ENCODE assay signal across 23 mouse cellular contexts in the genomic region with DNA sequence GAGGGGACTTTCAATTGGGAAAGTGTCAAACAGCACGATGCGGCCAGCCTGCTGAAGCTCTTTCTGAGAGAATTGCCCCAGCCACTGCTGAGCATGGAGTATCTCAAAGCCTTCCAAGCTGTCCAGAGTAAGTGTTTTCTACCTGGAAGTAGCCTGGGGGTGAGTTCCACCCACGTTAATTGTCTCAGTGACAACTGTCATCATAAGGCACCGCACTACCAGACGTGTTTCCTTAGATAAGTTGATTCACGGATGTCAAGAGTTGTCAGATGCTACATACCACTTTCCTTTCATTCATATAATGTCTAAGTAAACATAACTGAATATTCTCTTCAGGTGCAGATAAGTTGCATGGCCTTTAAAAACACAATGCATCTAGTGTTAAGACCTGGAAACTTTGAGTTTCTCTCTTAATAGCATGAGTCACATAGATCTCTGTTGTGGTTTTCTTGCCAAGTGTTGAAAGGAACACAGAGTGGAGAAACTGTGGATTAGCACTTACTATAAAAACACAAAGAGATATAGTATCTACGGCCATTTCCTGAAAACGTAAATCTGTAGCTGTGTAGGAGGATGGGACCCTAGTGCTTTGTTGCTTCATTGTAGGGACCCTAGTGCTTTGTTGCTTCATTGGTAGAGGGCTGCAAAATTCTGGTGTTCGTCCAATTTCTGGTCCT.
DNase-seq lines count a peak whose midpoint lies in the region; ATAC-seq and TF ChIP-seq lines count a peak whose summit lies in the region.
"Had no signal": no experiment of that assay in that cellular context is flagged by ENCODE, and none has a peak within 500 bp of the region (broad histone marks: within the 10 kb centered on the region; RNA-seq: fewer than 3 reads in every experiment).

No protein-coding gene starts in this region.

- no peak for TF ChIP-seq CTCF in heart, postnatal 0 days (IDR thresholded peaks at IDR 0.05; ENCODE audit: low read depth)

- ATAC-seq in heart, embryonic 11.5 days (replicated peaks; ENCODE audit: insufficient number of reproducible peaks, low FRiP score, low TSS enrichment) = no peak; the same call in 1 of the 2 replicates
- ATAC-seq in heart, postnatal 0 days (ENCODE audit: insufficient read depth, low read depth) = peak; percentile 64; the same call in 1 of the 2 replicates
- no peak for ATAC-seq in forebrain, embryonic 13.5 days
- no peak for ATAC-seq in hindbrain, embryonic 16.5 days
- ATAC-seq: midbrain, embryonic 15.5 days; Patski had no signal

- no peak overlapping the region for H3K4me3 ChIP-seq in heart, embryonic 11.5 days (ENCODE audit: low read depth, low read length)
- H3K4me3 ChIP-seq in heart, postnatal 0 days (ENCODE audit: low read depth, low read length) = no peak overlapping the region
- H3K4me3 ChIP-seq in myocyte = no peak overlapping the region
- no peak overlapping the region for H3K4me3 ChIP-seq in forebrain, embryonic 13.5 days
- no peak overlapping the region for H3K4me3 ChIP-seq in hindbrain, embryonic 16.5 days (ENCODE audit: low read length)
- H3K4me3 ChIP-seq: forebrain, embryonic 12.5 days; midbrain, embryonic 15.5 days had no signal

- DNase-seq in heart, adult 11 months = no peak
- DNase-seq in heart, postnatal 0 days (ENCODE audit: low spot score) = peak; percentile 58
- no peak for DNase-seq in heart, postnatal 36 days
- DNase-seq in NIH3T3 (ENCODE audit: low read depth) = peak; percentile 57
- DNase-seq: adrenal gland, adult 2 months; B cell, adult 2 months; cerebellum, adult 11 months; cerebellum, postnatal 10 days; gastrocnemius, postnatal 10 days; heart, adult 18-20 months; kidney, adult 2 months; layer of hippocampus, adult 9-11 months; liver; lung, postnatal 4 days; thymus, postnatal 25 days had no signal

- WGBS in heart, embryonic 11.5 days (ENCODE audit: insufficient replicate concordance) = 40% methylated on average over 9 of the region's 9 CpGs
- 35% methylated on average over 9 of the region's 9 CpGs for WGBS in heart, postnatal 0 days
- WGBS in forebrain, embryonic 13.5 days = 90% methylated on average over 9 of the region's 9 CpGs
- WGBS in hindbrain, embryonic 16.5 days = 89% methylated on average over 9 of the region's 9 CpGs

- H3K36me3 ChIP-seq in heart, embryonic 11.5 days (ENCODE audit: control insufficient read depth, insufficient read depth, low read length) = no peaks in the 10 kb centered on the region; the same call in 1 of the 2 replicates
- peaks cover 37% of the 10 kb centered on the region for H3K36me3 ChIP-seq in heart, postnatal 0 days (replicated peaks; ENCODE audit: control insufficient read depth, insufficient read depth, low read length)
- H3K36me3 ChIP-seq in myocyte (ENCODE audit: control insufficient read depth, insufficient read depth) = no peaks in the 10 kb centered on the region
- no peaks in the 10 kb centered on the region for H3K36me3 ChIP-seq in forebrain, embryonic 13.5 days (ENCODE audit: poor library complexity, severe bottlenecking)
- no peaks in the 10 kb centered on the region for H3K36me3 ChIP-seq in hindbrain, embryonic 16.5 days (ENCODE audit: control insufficient read depth, insufficient read depth, low read length)
- H3K36me3 ChIP-seq: forebrain, embryonic 12.5 days; midbrain, embryonic 15.5 days had no signal

- H3K9ac ChIP-seq in heart, embryonic 11.5 days (ENCODE audit: low read depth, low read length) = no peak overlapping the region
- no peak overlapping the region for H3K9ac ChIP-seq in heart, postnatal 0 days (replicated peaks; ENCODE audit: low read depth, low read length)
- H3K9ac ChIP-seq in forebrain, embryonic 13.5 days = no peak overlapping the region
- no peak overlapping the region for H3K9ac ChIP-seq in hindbrain, embryonic 16.5 days (ENCODE audit: low read depth, low read length)
- H3K9ac ChIP-seq: forebrain, embryonic 12.5 days; midbrain, embryonic 15.5 days had no signal

- intact Hi-C loops in heart, postnatal 36 days (cut with DNase I) = no loop called here

- no peaks in the 10 kb centered on the region for H3K79me2 ChIP-seq in myocyte (ENCODE audit: control insufficient read depth, insufficient read depth)

- H3K4me2 ChIP-seq in heart, embryonic 11.5 days = no peak overlapping the region
- no peak overlapping the region for H3K4me2 ChIP-seq in heart, postnatal 0 days (ENCODE audit: low read depth, low read length)
- peak overlapping the region; percentile 14 for H3K4me2 ChIP-seq in myocyte (ENCODE audit: low read depth)
- no peak overlapping the region for H3K4me2 ChIP-seq in forebrain, embryonic 13.5 days
- no peak overlapping the region for H3K4me2 ChIP-seq in hindbrain, embryonic 16.5 days (ENCODE audit: low read length)
- H3K4me2 ChIP-seq: forebrain, embryonic 12.5 days; midbrain, embryonic 15.5 days had no signal

- no peaks in the 10 kb centered on the region for H3K27me3 ChIP-seq in heart, embryonic 11.5 days (ENCODE audit: control insufficient read depth, insufficient read depth, low read length)
- H3K27me3 ChIP-seq in heart, postnatal 0 days (ENCODE audit: control insufficient read depth, insufficient read depth, low read length) = no peaks in the 10 kb centered on the region
- no peaks in the 10 kb centered on the region for H3K27me3 ChIP-seq in myocyte (ENCODE audit: control insufficient read depth, insufficient read depth, insufficient read length)
- H3K27me3 ChIP-seq in forebrain, embryonic 13.5 days = no peaks in the 10 kb centered on the region
- no peaks in the 10 kb centered on the region for H3K27me3 ChIP-seq in hindbrain, embryonic 16.5 days (replicated peaks; ENCODE audit: control insufficient read depth, insufficient read depth, low read length)
- H3K27me3 ChIP-seq: forebrain, embryonic 12.5 days; midbrain, embryonic 15.5 days; Patski had no signal

- no peak for TF ChIP-seq EP300 in heart, postnatal 0 days (IDR thresholded peaks at IDR 0.05; ENCODE audit: low read depth)

- H3K4me1 ChIP-seq in heart, embryonic 11.5 days (ENCODE audit: control insufficient read depth, insufficient read depth, low read length) = 0 out of 2 replicates have a peak, but pooled peaks cover 3% of the 10 kb centered on the region
- H3K4me1 ChIP-seq in heart, postnatal 0 days (ENCODE audit: control insufficient read depth, insufficient read depth) = no peaks in the 10 kb centered on the region
- H3K4me1 ChIP-seq in forebrain, embryonic 13.5 days = no peaks in the 10 kb centered on the region
- no peaks in the 10 kb centered on the region for H3K4me1 ChIP-seq in hindbrain, embryonic 16.5 days (ENCODE audit: control insufficient read depth, insufficient read depth, low read depth, low read length)
- H3K4me1 ChIP-seq: forebrain, embryonic 12.5 days; midbrain, embryonic 15.5 days had no signal

- no peak overlapping the region for H3ac ChIP-seq in myocyte (ENCODE audit: control insufficient read depth, insufficient read length)

- no peak for TF ChIP-seq POLR2A in myocyte (IDR thresholded peaks at IDR 0.05; ENCODE audit: insufficient read length, low read depth)

- no peaks in the 10 kb centered on the region for H3K9me3 ChIP-seq in heart, embryonic 11.5 days (replicated peaks; ENCODE audit: control insufficient read depth, low read length)
- H3K9me3 ChIP-seq in heart, postnatal 0 days (replicated peaks; ENCODE audit: control insufficient read depth, low read length) = no peaks in the 10 kb centered on the region
- H3K9me3 ChIP-seq in forebrain, embryonic 13.5 days (replicated peaks) = no peaks in the 10 kb centered on the region
- no peaks in the 10 kb centered on the region for H3K9me3 ChIP-seq in hindbrain, embryonic 16.5 days (ENCODE audit: control insufficient read depth, low read length)
- H3K9me3 ChIP-seq: forebrain, embryonic 12.5 days; midbrain, embryonic 15.5 days had no signal

- peak overlapping the region; percentile 46; the same call in 1 of the 2 replicates for H3K27ac ChIP-seq in heart, embryonic 11.5 days (ENCODE audit: low read depth, low read length)
- peak overlapping the region; percentile 25; the same call in 1 of the 2 replicates for H3K27ac ChIP-seq in heart, postnatal 0 days (ENCODE audit: low read depth)
- H3K27ac ChIP-seq in forebrain, embryonic 13.5 days = no peak overlapping the region
- H3K27ac ChIP-seq in hindbrain, embryonic 16.5 days (ENCODE audit: low read depth, low read length) = no peak overlapping the region
- H3K27ac ChIP-seq: forebrain, embryonic 12.5 days; kidney, postnatal 0 days; midbrain, embryonic 15.5 days had no signal

TF ChIP-seq in myocyte, 11 proteins besides CTCF, POLR2A, EP300 and RAD21:
- no peak for TF ChIP-seq MYOD1 (IDR thresholded peaks at IDR 0.05; ENCODE audit: control insufficient read depth in 1 of 3, insufficient read length in 2 of 3, low read depth in 2 of 3)
- TF ChIP-seq REST (IDR thresholded peaks at IDR 0.05; ENCODE audit: insufficient read depth, insufficient read length) = no peak
- no peak for TF ChIP-seq MYOG (IDR thresholded peaks at IDR 0.05; ENCODE audit: control insufficient read depth in 1 of 3, insufficient read depth in 1 of 3, insufficient read length in 2 of 3, low read depth in 2 of 3)
- no peak for TF ChIP-seq POLR2AphosphoS2 (IDR thresholded peaks at IDR 0.05; ENCODE audit: insufficient read length, low read depth)
- no peak for TF ChIP-seq CEBPB (IDR thresholded peaks at IDR 0.05; ENCODE audit: insufficient read depth, poor library complexity, severe bottlenecking)
- TF ChIP-seq E2F4 (IDR thresholded peaks at IDR 0.05; ENCODE audit: insufficient read depth) = no peak
- no peak for TF ChIP-seq TCF3 (IDR thresholded peaks at IDR 0.05; ENCODE audit: insufficient read length, low read depth)
- TF ChIP-seq USF1 (IDR thresholded peaks at IDR 0.05; ENCODE audit: low read depth) = no peak
- no peak for TF ChIP-seq SRF (IDR thresholded peaks at IDR 0.05; ENCODE audit: control insufficient read depth, insufficient read length, low read depth)
- TF ChIP-seq MAX (IDR thresholded peaks at IDR 0.05; ENCODE audit: low read depth) = no peak
- TF ChIP-seq TCF12 (IDR thresholded peaks at IDR 0.05; ENCODE audit: insufficient read depth, poor library complexity, severe bottlenecking) = no peak
TF ChIP-seq in myocyte: peak in this region for 0.

Comparison
In these comparisons a context has a peak if more than half of its experiments do, and no peak if none do; other contexts are left out.
1. DNase-seq: peak in heart, postnatal 0 days (single experiment) and NIH3T3 (single experiment); none in heart, adult 11 months (single experiment) and heart, postnatal 36 days (0 of 2).
2. H3K27ac ChIP-seq: peak in heart, embryonic 11.5 days (single experiment) and heart, postnatal 0 days (single experiment); none in forebrain, embryonic 13.5 days (single experiment) and hindbrain, embryonic 16.5 days (single experiment).